Mouse (Mus musculus) adrenal gland, adult 2 months (tissue): Measurements from ENCODE around the gene P3h1. TPM values are rescaled to one million over a fixed set of nuclear protein-coding genes. Genes with fewer than 3 reads are reported as not detected.

ENCODE experiments used
- DNase-seq: peaks from one replicate; pipeline ENCODE4 v3.0.0; 2021
- long read RNA-seq: library from polyadenylated mRNA; stranded (forward); transcript quantifications from one replicate; pipeline ENCODE4 v2.0.0, GENCODE M21; 2021
- polyA plus RNA-seq: library from polyadenylated mRNA; depleted of rRNA; stranded (reverse); fragments of >200 nt; gene quantifications from 2 replicates; pipeline ENCODE4 v1.2.3, GENCODE M21; 2012; rRNA removed
- total RNA-seq, 2 experiments: library from RNA; stranded (reverse); gene quantifications; 2 replicates each; pipeline ENCODE4 v1.2.3; 2021

P3h1 gene
- total RNA-seq (10 to 100 TPM; 23.2 to 27.5 TPM), polyA plus RNA-seq (53.2 and 76.6 TPM in 2 replicates)
- long read RNA-seq, transcript P3h1-204 (15 exons, 3,188 nt), result major isoform, 57 of 65 reads
- long read RNA-seq, partial matches to known transcripts, result 4 of 65 reads
- long read RNA-seq, other reads (novel, unspliced or antisense), result 4 of 65 reads

DNA sequence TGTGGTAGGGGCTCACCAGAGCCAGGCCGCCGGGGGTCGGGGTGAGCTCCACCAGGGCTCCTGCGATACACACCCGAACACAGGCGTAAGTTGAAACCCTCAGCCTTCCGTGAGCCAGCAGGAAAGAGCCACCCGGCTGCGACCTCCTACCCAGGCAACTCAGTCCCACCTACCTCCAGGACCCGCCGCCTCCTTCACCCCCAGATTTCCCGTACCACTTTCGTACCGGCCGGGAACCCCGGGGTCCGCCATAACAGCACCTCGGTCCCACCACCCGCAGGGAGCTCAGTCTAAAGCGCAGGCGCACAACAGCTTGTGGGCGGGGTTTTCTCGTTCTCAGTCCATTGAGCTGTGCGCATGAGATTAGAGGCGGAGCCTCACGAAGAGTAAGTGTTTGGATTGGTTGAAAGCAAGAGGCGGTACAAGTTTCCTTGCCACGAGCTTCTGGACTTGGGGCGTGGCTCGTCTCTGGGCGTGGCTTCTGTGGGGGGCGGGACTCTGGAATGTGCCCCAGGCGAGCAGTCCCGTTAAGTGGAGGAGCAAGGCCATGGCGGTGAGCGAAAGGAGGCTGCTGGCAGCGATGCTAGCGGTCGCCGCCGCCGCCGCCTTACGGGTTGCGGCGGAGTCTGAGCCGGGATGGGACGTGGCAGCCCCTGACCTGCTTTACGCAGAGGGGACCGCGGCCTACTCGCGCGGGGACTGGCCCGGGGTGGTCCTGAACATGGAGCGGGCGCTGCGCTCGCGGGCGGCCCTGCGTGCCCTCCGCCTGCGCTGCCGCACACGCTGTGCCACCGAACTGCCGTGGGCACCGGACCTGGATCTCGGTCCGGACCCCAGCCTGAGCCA lies at the start of gene P3h1, which contains the start of gene AU022252:
Gene P3h1 (plus strand): TSS at position 506 of the 846 bp plus-strand sequence.
Gene AU022252 (minus strand): TSS at position 303 of the 846 bp plus-strand sequence.
- peak; percentile 99 for DNase-seq

DNA sequence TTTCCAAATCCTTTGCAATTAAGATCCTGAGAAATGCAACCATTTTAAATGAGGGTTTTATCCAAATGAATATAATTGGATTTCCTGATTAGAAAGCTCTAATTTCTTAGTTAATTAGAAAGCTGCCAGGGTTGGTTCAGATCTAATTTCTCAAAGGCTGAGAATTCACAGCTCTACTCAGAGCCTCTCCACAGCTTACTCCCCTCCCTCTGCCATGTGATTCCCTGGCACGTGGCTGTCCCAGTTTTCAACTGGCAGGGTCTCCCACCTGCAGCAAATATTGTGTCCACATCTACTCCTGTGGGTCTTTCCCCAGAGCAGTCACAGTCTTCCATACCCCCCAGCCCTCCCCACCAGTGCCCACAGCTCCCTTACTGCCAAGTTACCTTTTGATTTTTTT lies 49.2 kb upstream of the P3h1 start:
- no peak for DNase-seq

DNA sequence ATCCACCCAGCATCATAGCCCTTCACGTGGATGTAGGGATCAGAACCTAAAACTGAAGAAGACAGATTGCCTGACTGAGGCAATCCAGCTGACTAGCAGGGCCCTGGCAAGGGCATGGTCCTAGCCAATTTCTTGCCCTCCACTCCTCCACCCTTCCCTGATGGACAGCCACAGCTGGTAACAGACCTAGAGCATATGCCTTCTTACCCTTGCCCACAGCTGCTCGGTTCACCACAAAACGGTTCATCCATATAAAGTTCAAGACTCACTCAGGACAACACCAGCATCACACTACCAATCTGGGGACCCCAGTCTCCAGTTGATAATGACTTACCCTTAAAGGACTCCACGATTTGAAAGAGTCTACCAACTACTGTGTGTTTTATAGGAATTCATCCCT lies 46.9 kb upstream of the P3h1 start:
- DNase-seq, result no peak

DNA sequence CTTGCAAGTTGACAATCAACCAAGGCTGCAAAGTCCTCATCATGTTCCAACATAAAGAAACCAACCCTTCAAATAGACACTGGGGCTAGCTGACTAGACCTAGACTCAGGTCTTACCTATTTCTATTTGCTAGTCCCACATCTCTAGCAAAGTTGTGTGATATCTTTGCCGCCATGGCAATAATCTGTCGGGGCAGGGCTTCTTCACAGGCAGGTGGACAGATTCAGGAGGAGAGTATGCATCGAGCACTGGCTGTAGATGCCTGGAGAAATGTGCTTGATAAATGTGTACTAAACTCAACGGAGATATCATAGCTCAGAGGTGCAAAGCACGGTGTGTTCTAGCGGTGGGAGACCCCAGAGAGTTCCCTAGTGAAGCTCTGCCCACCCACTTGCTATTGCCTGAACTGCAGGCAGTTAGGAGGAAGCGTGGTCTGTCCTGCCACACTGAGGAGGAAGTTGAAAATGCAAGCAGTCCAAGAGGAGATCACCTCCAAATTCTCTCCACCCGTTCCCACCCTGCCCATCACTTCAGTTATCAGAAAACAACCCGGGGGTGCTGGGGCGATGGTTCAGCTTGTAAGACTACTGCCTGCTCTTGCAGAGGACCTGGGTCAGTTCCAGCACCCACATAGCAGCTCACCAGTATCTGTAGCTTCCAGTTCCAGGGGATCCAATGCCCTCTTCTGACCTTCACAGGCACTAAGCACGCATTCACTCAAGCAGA lies 44.5 kb upstream of the P3h1 start:
- DNase-seq, result no peak

DNA sequence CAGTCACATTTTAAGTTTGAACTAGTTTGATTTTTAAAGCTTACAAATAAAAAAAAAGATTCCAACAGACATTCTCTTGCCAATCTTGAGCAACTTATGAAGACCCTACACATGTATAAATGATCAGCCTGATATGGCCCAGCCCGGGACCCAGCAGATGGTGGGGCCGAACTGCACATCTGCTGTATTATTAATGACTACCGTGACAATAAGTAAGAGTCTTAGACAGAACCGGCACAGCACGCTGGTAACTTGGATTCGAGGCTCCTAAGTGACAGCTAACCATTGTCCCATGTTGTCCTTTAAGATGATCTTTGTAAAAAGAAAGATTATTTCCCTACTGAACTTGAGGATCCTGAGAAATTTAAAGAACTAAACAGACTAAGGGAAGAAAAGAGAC lies 43.3 kb upstream of the P3h1 start:
- DNase-seq, result no peak

DNA sequence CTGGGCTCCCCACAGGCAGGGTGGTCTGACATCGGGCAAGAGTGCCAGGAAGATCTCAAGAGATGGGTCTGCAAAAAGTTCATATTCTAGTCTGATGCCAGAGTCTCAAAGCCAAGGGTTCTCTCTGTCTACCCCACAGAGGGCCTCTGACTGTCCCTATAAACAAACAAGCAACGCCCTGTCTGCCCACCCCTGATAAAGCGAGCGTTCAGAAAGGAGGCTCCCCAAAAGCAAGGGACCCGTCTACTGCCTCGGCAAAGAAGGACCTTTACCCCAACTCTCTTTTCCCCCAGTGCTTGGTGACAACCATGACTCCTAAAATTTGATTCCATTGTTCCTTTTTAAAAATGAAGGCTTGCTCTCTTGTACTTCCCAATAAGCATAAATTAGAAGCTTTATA lies 42.9 kb upstream of the P3h1 start, which contains the start of gene Ermap:
Gene Ermap (minus strand): TSS at position 148 of the 400 bp plus-strand sequence.
- no peak for DNase-seq

DNA sequence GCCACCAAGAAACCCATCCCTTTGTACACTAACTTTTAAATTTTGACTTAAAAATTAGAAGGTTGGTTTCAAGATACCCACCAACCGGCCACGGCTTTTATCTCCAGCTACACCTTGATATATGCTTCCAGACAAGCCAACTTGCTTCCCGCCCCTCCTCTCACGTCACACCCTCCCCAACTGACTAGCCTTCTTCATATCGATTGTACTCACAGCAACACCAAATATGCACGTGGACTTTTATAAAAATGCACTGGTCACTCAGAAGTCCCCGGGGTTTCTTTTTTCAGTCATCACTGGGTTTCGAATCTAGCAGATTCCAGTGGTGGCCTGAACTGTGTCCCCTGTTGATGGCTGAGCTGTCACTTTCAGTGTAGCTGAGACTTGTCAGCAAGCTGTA lies 42.1 kb upstream of the P3h1 start:
- DNase-seq, result no peak

DNA sequence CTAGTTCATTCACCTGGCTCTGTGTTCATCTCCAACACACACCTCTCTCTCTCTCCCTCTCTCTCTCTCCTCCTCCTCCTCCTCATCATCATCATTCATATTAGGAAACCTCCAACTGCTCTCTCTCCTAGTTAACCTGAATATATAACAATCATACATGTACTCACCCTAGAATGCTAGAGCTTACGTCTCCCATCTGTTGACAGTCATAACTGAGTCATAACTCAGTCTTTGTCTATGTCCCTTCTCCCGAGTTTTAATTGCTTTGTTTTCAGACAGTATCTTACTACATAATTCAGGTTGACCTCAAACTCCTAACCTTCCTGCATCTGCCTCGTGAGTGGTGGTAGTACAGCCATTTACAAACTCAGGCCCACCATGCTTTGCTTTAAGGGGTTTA lies 41.4 kb upstream of the P3h1 start:
- DNase-seq, result no peak

DNA sequence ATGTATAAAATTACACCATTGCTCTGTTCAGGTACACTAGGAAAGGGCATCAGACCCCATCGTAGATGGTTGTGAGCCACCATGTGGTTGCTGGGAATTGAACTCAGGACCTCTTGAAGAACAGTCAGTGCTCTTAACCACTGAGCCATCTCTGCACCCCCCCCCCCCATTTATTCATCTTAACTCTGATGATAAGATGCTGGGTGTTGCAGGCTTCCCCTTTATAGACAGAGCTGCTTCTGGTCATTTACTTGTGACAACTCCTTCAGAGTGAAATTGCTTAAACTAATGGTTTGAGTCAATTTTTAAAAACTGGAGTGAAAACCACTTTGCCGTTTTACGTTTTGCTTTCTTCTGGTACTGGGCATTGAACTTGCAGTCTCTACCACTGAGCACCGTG lies 40.0 kb upstream of the P3h1 start:
- DNase-seq, result no peak

DNA sequence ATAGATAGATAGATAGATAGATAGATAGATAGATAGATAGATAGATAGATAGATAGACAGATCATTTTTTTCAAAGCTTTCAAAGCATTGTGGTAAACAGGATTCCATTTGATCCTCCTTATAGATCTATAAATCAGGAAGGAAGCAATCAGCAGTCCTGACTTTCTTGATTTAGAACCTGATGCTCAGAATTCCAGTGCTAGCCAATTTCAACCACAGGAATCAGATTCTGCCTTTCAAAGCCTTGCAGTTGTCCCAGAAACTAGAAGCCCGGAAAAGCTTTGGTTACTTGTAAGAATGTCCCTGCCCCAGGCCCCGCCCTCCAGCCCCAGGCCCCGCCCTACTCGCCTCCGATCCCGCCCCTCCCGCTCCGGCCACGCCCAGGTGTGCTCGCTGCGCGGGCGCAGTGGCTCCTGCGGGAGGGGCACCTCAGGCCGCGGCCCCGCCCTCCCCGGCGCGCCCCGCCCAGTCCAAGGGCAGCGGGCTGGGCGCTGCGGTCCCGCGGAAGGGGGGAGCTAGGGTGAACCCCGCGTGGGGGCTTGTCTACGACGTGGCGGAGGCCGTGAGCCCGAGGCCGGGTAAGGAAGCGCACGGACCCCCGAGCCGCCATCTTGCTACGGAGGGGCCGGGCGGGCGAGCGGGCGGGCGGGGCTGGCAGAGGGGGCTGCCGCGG lies 37.7 kb upstream of the P3h1 start, which contains the start of gene Svbp:
Gene Svbp (plus strand): TSS at position 398 of the 673 bp plus-strand sequence.
- peak; percentile 93 for DNase-seq

DNA sequence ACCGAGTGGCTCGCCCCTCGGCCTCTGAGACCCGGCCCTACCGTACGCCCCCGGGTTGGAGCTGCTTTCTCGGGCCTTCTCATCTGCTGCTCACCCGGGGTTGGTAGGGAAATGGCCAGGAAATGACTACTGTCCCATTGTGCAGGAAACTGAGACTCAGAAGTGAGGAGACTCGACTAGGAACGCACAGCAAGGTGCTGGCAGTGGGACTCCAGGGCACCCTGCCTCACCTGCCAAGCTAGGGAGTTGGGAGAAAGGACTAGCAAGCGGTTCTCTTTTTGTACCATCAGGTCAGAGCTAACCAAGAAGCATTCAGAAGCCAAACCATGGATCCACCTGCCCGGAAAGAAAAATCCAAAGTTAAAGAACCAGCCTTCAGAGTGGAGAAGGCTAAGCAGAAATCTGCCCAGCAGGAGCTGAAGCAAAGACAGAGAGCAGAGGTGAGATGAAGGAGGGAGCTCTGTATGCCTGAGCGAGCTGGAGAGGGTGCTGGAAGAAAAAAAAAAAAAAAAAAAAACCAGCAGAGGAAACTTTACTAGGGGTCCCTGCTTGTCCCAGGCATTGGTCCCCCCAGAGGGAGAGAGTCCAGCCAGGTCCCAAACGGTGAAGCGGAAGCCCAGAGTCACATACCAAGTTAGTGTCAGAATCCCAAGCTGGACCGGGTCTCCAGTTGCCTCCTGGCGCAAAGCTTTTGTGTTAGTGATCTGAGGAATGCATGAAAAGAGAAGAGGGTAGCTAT lies 37.0 kb upstream of the P3h1 start:
- DNase-seq, result no peak

DNA sequence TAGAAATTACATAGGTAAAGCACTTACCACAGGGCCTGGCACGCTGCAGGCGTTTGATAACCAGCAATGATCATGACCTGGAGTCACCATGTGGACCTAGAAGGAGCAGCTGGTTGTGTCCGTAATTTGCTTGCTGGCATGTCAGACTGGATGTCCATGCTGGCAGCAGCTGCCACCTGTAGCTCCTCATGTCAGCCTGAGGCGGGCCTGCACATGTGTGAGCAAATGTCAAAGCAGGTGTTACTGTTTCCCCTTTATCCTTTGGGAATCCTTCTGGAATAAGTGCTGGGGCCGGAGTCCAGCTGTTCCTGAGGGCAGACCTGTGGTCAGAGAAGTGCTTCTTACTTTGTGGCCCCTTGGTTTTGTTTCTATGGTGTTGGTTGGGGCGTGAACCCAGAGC lies 34.6 kb upstream of the P3h1 start:
- DNase-seq, result no peak

DNA sequence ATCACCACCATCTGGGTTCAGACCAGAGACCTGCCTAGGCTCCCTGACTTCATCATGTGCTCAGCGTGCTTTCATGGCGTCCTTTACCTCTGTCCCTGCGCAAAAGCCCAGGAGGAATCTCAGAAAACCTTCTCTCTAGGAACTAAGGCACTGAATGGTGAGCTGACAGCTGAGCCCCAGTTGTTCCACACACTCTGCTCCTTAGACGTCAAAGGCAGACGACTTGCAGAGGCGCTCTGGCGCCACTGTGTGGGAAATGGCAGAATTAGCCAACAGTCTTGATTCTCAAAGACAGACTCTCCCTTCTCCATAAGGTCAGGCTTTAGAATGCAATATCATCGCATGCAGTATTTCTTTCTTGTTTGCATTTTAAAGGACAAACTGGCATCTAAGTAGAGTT lies 28.0 kb upstream of the P3h1 start:
- DNase-seq, result peak; percentile 61

DNA sequence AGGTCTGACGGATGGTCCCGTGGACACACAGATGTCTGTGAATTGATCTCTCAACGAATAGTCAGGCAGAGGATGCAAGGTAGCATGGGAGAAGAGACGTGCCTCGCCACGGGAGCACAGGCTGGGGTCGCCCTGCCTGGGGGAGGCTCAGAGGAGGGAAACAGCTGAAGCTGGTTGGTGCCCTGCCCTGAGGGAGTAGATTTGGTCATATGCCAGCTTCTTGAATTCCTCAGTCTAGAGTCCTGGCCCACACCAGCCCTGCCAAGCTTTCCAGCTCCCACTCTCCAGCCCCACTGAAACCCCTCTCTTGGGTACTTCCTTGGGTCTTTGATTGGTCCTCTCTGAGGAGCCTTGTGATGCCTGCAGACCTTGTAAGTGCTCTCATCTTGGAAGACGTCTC lies 16.0 kb upstream of the P3h1 start:
- DNase-seq, result no peak

DNA sequence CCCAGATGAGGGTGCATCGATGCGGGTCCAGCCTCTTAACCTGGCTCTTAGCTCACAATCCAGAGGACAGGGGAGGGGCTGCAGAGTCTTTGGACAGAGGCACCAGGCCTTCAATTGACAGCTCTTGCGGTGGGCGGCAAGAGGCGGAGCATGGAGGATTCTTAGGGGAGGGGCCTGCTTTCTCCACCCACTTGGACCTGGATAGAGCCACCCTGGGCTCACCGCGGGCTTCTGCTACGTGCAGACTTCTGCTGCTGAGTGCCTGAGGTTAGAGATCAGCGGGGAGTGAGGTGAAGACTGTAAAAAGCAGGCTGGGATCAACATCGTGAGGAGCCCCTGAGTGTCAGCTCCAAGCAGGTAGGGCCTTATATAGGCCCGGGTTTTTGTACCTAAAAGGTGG lies 14.5 kb upstream of the P3h1 start, which contains the start of gene Tmem269:
Gene Tmem269 (minus strand): TSS at position 49 of the 400 bp plus-strand sequence.
- DNase-seq, result no peak

DNA sequence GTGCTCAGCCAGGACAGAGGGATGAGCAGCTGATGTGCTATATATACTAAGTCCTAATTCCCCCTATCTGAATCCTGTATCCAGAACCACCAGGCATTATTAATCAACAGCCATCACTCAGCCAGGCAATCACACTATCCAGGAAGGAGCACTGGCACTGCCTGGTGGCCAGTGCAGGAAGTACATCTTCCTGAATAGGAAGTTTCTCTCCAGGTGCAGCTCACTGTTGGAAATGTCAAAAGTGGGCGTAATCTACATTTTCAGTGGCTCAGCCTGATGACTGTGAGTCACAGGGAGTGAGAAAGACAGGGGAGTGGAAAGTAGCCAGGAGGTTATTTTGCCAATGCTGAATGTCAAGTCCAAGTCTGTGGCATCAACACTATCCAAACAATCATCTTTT lies 9.0 kb upstream of the P3h1 start:
- peak; percentile 80 for DNase-seq

DNA sequence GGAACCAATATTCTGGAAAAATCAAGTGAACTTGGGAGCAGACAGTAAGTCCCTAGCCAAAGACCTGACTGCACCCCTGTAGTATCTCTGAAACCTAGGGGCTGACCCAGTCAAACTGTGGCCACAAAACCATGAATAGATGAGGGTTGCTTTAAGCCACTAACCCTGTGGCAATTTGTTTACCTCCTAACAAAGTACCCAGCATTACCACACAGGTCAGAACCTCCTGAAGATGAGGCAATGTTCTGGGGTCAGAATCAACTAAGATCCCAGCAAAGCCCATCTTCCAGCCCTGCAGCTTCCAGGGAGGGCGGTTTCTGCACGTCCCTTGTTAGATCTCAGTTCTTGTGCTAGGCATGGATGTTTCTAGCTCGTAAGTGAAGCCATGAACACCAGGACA lies 8.2 kb upstream of the P3h1 start:
- DNase-seq, result no peak

DNA sequence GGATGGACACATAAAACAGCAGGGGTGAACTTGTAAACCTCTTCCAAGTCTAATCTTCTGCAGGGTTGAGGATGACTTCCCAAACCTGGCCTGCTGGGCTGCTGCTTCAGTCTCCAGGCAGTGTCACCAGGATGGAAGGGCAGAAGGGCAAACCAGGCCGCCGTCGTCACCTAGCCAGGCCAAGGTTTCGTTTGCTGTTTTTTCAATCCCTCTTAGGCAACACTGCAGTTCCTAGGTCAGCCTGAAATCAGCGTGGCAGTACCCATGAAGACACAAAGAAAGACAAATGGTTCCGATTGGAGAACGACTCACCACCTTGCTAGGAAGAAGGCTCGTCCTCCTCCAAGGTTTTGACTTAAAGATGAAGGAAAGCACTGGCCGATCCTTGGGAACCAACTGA lies 7.0 kb upstream of the P3h1 start:
- DNase-seq, result peak; percentile 63

DNA sequence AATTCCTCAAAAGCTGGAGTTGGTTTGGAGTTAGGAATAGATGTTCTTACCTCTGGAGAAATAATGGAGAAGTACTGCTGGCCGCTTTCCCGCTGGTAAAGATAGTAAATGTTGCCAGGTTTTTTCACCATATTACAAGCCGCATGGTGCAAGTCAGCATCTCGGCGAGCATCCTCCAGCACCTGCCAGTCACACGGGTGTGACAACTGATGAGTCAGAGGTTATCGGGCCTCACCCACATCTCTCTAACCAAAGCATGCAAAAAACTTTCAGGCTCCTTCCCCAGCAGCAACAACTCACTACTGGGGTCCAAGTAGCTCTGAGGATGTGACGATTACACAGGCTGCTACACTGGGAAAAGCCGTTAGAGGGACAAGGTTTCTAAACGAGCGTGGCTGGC lies 6.0 kb upstream of the P3h1 start:
- DNase-seq, result no peak

DNA sequence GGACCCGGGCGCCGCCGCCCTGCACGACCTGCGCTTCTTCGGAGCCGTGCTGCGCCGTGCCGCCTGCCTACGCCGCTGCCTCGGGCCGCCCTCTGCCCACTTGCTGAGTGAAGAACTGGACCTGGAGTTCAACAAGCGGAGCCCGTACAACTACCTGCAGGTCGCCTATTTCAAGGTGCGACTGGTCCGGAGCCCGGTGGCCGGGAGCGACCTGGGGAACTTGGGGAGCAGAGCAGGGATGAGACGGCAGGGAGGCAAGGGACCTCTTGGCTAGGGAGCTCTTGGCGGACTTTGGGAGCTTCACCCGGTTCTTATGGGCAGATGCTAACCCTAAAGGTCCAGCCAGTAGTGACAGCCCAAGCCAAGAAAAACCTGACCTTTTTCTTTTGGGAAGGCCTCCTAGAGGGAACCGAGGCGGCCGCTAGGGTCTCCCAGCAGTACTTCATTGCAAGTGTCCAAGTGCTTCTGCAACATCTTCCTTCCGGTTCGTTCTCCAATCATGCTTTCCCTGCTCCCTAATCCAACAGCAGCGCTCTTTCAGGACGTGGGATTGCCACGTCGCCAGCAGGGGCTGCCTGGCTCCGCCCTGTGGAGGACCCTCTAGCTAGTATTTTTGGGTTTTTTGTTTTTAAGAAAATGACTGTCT lies 664 bp downstream of the P3h1 start:
- DNase-seq, result peak; percentile 72

DNA sequence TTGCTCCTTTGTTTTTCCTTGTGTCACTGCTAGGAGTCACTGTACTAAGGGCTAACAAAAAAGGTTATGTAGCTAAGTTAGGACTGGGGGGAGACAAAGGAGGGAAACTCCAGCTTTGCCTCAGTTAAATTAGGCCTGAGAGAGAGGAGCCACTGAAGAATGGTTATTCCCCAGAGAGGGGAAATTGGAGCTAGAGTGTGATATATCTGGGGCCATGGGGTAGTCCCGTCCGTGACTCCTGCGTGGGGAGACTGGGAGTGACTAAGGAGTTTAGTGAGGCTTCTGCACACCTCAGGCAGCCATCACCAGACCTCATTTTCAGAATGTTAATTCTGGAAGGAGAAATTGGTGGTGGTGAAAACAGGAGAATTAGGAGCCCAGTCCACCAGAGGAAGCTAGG lies 1.6 kb downstream of the P3h1 start:
- no peak for DNase-seq
